Mouse (Mus musculus) C2C12 (cell line): ENCODE measurements around the gene Slc22a8. TPM values are rescaled to one million over a fixed set of nuclear protein-coding genes. Genes with fewer than 3 reads are reported as not detected.

ENCODE experiments used
- H3K27me3 ChIP-seq: one replicate; pipeline ENCODE4 v1.6.1; 2011; ENCODE audit not compliant: control insufficient read depth, insufficient read depth, insufficient read length
- H3K36me3 ChIP-seq: one replicate; pipeline ENCODE4 v1.6.1; 2011; ENCODE audit not compliant: control insufficient read depth, insufficient read depth
- H3K4me3 ChIP-seq: one replicate; pipeline ENCODE4 v1.5.1; 2011; ENCODE audit warnings: mild to moderate bottlenecking, control low read depth; ENCODE audit not compliant: poor library complexity, insufficient read depth, severe bottlenecking
- H3K79me2 ChIP-seq: one replicate; pipeline ENCODE4 v1.6.1; 2011; ENCODE audit not compliant: control insufficient read depth, insufficient read depth
- H3K79me3 ChIP-seq: one replicate; pipeline ENCODE4 v1.6.1; 2011; ENCODE audit warnings: low read depth, control low read depth
- H3ac ChIP-seq: one replicate; pipeline ENCODE3; 2011; ENCODE audit warnings: low read depth; ENCODE audit not compliant: control insufficient read depth, insufficient read length
- CEBPB ChIP-seq: IDR thresholded peaks from one replicate; pipeline ENCODE4 v1.6.1; 2011; ENCODE audit warnings: low read depth, mild to moderate bottlenecking, control low read depth, moderate library complexity
- CTCF ChIP-seq: IDR thresholded peaks from one replicate; pipeline ENCODE4 v1.5.1; 2011; ENCODE audit not compliant: control insufficient read depth, insufficient read depth, insufficient read length
- FOSL1 ChIP-seq: IDR thresholded peaks from one replicate; pipeline ENCODE4 v1.8.0; 2011; ENCODE audit warnings: mild to moderate bottlenecking, low read length; ENCODE audit not compliant: poor library complexity, insufficient read depth, severe bottlenecking
- MAX ChIP-seq: IDR thresholded peaks from one replicate; pipeline ENCODE4 v1.6.1; 2011; ENCODE audit warnings: mild to moderate bottlenecking, control low read depth
- MYOD1 ChIP-seq: IDR thresholded peaks from one replicate; pipeline ENCODE4 v1.6.1; 2011; ENCODE audit warnings: low read depth; ENCODE audit not compliant: control insufficient read depth, insufficient read length
- MYOG ChIP-seq: IDR thresholded peaks from one replicate; pipeline ENCODE4 v1.6.1; 2011; ENCODE audit not compliant: control insufficient read depth, insufficient read length; ENCODE audit errors: extremely low read depth
- USF1 ChIP-seq: IDR thresholded peaks from one replicate; pipeline ENCODE4 v1.6.1; 2011; ENCODE audit warnings: low read depth, mild to moderate bottlenecking, control low read depth, moderate library complexity
- polyA plus RNA-seq: library from polyadenylated mRNA; unstranded; fragments of >200 nt; fragmentation: generic; extraction: Trizol; gene quantifications from one replicate; pipeline ENCODE4 v1.2.1, GENCODE M21; 2012; ENCODE audit warnings: missing spikeins

Gene Slc22a8
- polyA plus RNA-seq, 1 experiment: not detected

DNA sequence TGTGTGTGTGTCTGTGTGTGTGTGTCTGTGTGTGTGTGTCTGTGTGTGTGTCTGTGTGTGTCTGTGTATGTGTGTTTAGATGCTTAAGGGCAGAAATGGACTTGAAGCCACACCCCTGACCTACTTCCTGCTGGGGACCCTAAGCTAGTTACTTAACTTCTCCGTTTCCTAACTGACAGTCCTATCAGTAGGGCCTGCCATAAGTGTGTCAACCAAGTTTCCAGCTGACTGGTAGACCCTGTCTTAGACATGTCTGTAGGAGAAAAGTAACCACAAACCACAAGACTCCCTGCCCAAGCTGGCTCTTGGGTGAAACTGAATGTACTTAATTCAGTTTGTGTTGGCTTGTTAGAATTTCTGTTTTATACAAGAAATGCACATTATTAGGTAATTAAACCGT is 1.1 kb downstream of the Slc22a8 start:
- no peak for TF ChIP-seq CEBPB
- H3K36me3 ChIP-seq: no peaks in the 10 kb centered on the region
- no peak overlapping the region for H3ac ChIP-seq
- H3K27me3 ChIP-seq: peaks cover 63% of the 10 kb centered on the region
- no peak overlapping the region for H3K4me3 ChIP-seq
- no peaks in the 10 kb centered on the region for H3K79me2 ChIP-seq
- H3K79me3 ChIP-seq: no peaks in the 10 kb centered on the region

- H3K36me3 ChIP-seq: no peaks in the 10 kb centered on the region
- no peak overlapping the region for H3ac ChIP-seq
- H3K4me3 ChIP-seq: no peak overlapping the region
- no peaks in the 10 kb centered on the region for H3K79me3 ChIP-seq
- TF ChIP-seq MAX (no peak), MYOG (no peak), CTCF (no peak), MYOD1 (no peak), FOSL1 (no peak), CEBPB (no peak), USF1 (no peak)
- no peaks in the 10 kb centered on the region for H3K79me2 ChIP-seq
- peaks cover 69% of the 10 kb centered on the region for H3K27me3 ChIP-seq
These were observed 1.9 kb downstream of the Slc22a8 start for GRCm38 (mm10) chr19:8592873-8593408.

- Histone ChIP-seq H3K36me3 (no peaks in the 10 kb centered on the region), H3ac (no peak overlapping the region), H3K79me3 (no peaks in the 10 kb centered on the region), H3K27me3 (peaks cover 69% of the 10 kb centered on the region), H3K4me3 (no peak overlapping the region), H3K79me2 (no peaks in the 10 kb centered on the region)
- TF ChIP-seq USF1: no peak
These were observed 2.8 kb downstream of the Slc22a8 start for GRCm38 (mm10) chr19:8593833-8594232.

- no peaks in the 10 kb centered on the region for H3K79me2 ChIP-seq
- H3K36me3 ChIP-seq: no peaks in the 10 kb centered on the region
- no peaks in the 10 kb centered on the region for H3K79me3 ChIP-seq
- TF ChIP-seq CEBPB (no peak), FOSL1 (no peak), MAX (no peak), MYOD1 (no peak), CTCF (no peak), MYOG (no peak), USF1 (no peak)
- H3ac ChIP-seq: no peak overlapping the region
- no peak overlapping the region for H3K4me3 ChIP-seq
- peaks cover 64% of the 10 kb centered on the region for H3K27me3 ChIP-seq
These were observed 3.5 kb downstream of the Slc22a8 start for GRCm38 (mm10) chr19:8594518-8594917.

DNA sequence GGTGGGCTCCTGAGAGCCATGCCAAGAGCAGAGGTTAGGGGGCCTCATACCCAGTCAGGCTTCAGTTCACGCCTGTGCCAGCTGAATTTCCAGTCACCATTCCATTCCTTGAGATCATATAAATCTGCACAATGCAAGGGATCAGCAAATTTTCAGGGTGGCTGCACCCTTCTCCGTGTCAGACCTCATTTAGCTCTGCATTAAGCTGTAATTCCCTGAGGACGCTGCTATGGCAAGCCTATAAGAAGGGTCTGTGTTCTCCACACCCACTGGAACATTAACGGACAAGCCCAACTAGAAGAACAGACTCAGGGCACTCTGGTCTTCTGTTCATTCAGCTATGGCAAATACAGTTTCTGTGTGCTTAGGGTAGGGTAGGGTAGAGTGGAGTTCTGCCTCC is 6.2 kb downstream of the Slc22a8 start:
- Histone ChIP-seq H3K79me3 (no peaks in the 10 kb centered on the region), H3K4me3 (no peak overlapping the region), H3K79me2 (no peaks in the 10 kb centered on the region), H3K27me3 (peaks cover 49% of the 10 kb centered on the region), H3ac (no peak overlapping the region), H3K36me3 (no peaks in the 10 kb centered on the region)
- TF ChIP-seq CEBPB: no peak
- no peak for TF ChIP-seq FOSL1
- no peak for TF ChIP-seq USF1
- no peak for TF ChIP-seq MYOG
- TF ChIP-seq MAX: no peak
- TF ChIP-seq MYOD1: no peak
- TF ChIP-seq CTCF: no peak

DNA sequence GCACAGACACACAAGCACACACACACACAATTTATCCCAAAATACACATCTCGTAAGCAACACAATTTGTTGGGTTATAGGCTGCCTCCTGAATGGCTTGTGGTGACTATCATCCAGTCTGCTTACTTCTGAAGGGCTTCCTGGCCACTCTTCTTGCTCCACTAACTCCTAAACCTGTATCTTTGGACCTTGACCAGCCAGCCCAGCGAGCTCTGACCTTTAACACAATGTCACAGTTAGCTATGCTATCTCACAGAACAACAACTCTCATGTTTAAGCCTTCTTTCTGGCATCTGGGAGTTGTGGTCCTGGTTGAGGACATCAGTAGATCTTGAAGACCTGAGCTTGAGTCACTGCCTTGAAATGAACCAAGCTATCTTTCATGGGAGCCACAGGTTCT is 8.2 kb downstream of the Slc22a8 start:
- peaks cover 37% of the 10 kb centered on the region for H3K27me3 ChIP-seq
- no peak for TF ChIP-seq CTCF
- TF ChIP-seq MYOD1: no peak
- TF ChIP-seq USF1: no peak
- H3K79me3 ChIP-seq: no peaks in the 10 kb centered on the region
- no peak overlapping the region for H3K4me3 ChIP-seq
- H3ac ChIP-seq: no peak overlapping the region
- no peaks in the 10 kb centered on the region for H3K36me3 ChIP-seq
- no peaks in the 10 kb centered on the region for H3K79me2 ChIP-seq

DNA sequence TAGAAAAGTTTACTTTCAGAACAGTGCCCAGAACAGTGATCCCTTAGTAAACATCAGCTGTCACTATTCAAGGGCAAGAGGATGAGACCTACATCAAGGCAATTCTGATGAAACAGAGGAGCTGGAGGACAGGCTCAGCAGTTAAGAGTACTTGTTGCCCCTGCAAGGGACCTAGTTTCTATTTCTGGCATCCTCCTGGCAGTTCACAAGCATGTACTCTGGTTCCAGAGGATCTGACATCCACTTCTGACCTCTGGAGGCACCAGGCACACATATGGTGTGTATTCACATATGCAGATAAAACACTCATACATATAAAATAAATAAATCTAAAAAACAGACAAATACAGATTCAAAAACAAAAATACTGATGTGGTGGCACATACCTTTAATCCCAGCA is 10.9 kb downstream of the Slc22a8 start:
- H3K36me3 ChIP-seq: no peaks in the 10 kb centered on the region
- H3K4me3 ChIP-seq: no peak overlapping the region
- peaks cover 23% of the 10 kb centered on the region for H3K27me3 ChIP-seq
- no peaks in the 10 kb centered on the region for H3K79me2 ChIP-seq
- TF ChIP-seq CEBPB (no peak), MYOG (no peak), MYOD1 (no peak), CTCF (no peak), USF1 (no peak), FOSL1 (no peak), MAX (no peak)
- no peaks in the 10 kb centered on the region for H3K79me3 ChIP-seq
- no peak overlapping the region for H3ac ChIP-seq
